Mouse (Mus musculus) G1E (cell line): ENCODE data around the gene Tex26.

Source experiments
- CTCF ChIP-seq: IDR thresholded peaks from 2 replicates; pipeline ENCODE4 v1.5.1; 2012; ENCODE audit warnings: low read depth, low read length, inconsistent platforms, mixed read lengths
- GATA1 ChIP-seq: IDR thresholded peaks from 2 replicates; pipeline ENCODE4 v1.6.1; 2012; ENCODE audit warnings: borderline replicate concordance, low read length, inconsistent platforms, mixed read lengths
- POLR2AphosphoS5 ChIP-seq: IDR thresholded peaks from 2 replicates; pipeline ENCODE4 v1.6.1; 2012; ENCODE audit warnings: low read depth, low read length, inconsistent platforms; ENCODE audit not compliant: insufficient replicate concordance
- TAL1 ChIP-seq: conservative IDR thresholded peaks from 2 replicates; pipeline ENCODE4 v1.6.1; 2012; ENCODE audit warnings: low read depth, low read length, inconsistent platforms, mixed read lengths

GRCm38 (mm10) chr5:149456544-149456943, 17.1 kb downstream of the Tex26 start:
- TF ChIP-seq CTCF = no peak
- TF ChIP-seq GATA1 = no peak
- TF ChIP-seq TAL1 = no peak
- no peak for TF ChIP-seq POLR2AphosphoS5
